Mouse (Mus musculus): Measurements from ENCODE around the gene Sos1.

- no peak for TF ChIP-seq CTCF (IDR thresholded peaks at IDR 0.05; ENCODE audit: insufficient read depth, low read length)
- TF ChIP-seq POLR2A (IDR thresholded peaks at IDR 0.05; ENCODE audit: borderline replicate concordance, extremely low read depth, low read depth, low read length) = no peak
These were observed 54.1 kb downstream of the Sos1 start for GRCm38 (mm10) chr17:80426171-80426570.
